Mouse (Mus musculus) C2C12 (cell line): ENCODE measurements around the gene Slc44a1. TPM values are rescaled to one million over a fixed set of nuclear protein-coding genes. Genes with fewer than 3 reads are reported as not detected.

Experiments
- H3K27me3 ChIP-seq: one replicate; pipeline ENCODE4 v1.6.1; 2011; ENCODE audit not compliant: control insufficient read depth, insufficient read depth, insufficient read length
- H3K36me3 ChIP-seq: one replicate; pipeline ENCODE4 v1.6.1; 2011; ENCODE audit not compliant: control insufficient read depth, insufficient read depth
- H3K4me3 ChIP-seq: one replicate; pipeline ENCODE4 v1.5.1; 2011; ENCODE audit warnings: mild to moderate bottlenecking, control low read depth; ENCODE audit not compliant: poor library complexity, insufficient read depth, severe bottlenecking
- H3K79me2 ChIP-seq: one replicate; pipeline ENCODE4 v1.6.1; 2011; ENCODE audit not compliant: control insufficient read depth, insufficient read depth
- H3K79me3 ChIP-seq: one replicate; pipeline ENCODE4 v1.6.1; 2011; ENCODE audit warnings: low read depth, control low read depth
- H3ac ChIP-seq: one replicate; pipeline ENCODE3; 2011; ENCODE audit warnings: low read depth; ENCODE audit not compliant: control insufficient read depth, insufficient read length
- CEBPB ChIP-seq: IDR thresholded peaks from one replicate; pipeline ENCODE4 v1.6.1; 2011; ENCODE audit warnings: low read depth, mild to moderate bottlenecking, control low read depth, moderate library complexity
- CTCF ChIP-seq: IDR thresholded peaks from one replicate; pipeline ENCODE4 v1.5.1; 2011; ENCODE audit not compliant: control insufficient read depth, insufficient read depth, insufficient read length
- FOSL1 ChIP-seq: IDR thresholded peaks from one replicate; pipeline ENCODE4 v1.8.0; 2011; ENCODE audit warnings: mild to moderate bottlenecking, low read length; ENCODE audit not compliant: poor library complexity, insufficient read depth, severe bottlenecking
- MAX ChIP-seq: IDR thresholded peaks from one replicate; pipeline ENCODE4 v1.6.1; 2011; ENCODE audit warnings: mild to moderate bottlenecking, control low read depth
- MYOD1 ChIP-seq: IDR thresholded peaks from one replicate; pipeline ENCODE4 v1.6.1; 2011; ENCODE audit warnings: low read depth; ENCODE audit not compliant: control insufficient read depth, insufficient read length
- MYOG ChIP-seq: IDR thresholded peaks from one replicate; pipeline ENCODE4 v1.6.1; 2011; ENCODE audit not compliant: control insufficient read depth, insufficient read length; ENCODE audit errors: extremely low read depth
- USF1 ChIP-seq: IDR thresholded peaks from one replicate; pipeline ENCODE4 v1.6.1; 2011; ENCODE audit warnings: low read depth, mild to moderate bottlenecking, control low read depth, moderate library complexity
- polyA plus RNA-seq: library from polyadenylated mRNA; unstranded; fragments of >200 nt; fragmentation: generic; extraction: Trizol; gene quantifications from one replicate; pipeline ENCODE4 v1.2.1, GENCODE M21; 2012; ENCODE audit warnings: missing spikeins

Gene Slc44a1
- polyA plus RNA-seq, 1 experiment, result 27.1 TPM

GRCm38 (mm10) chr4:53625263-53625662, 185.1 kb downstream of the Slc44a1 start:
- H3K27me3 ChIP-seq, result no peaks in the 10 kb centered on the region
- H3K79me2 ChIP-seq, result no peaks in the 10 kb centered on the region
- no peaks in the 10 kb centered on the region for H3K36me3 ChIP-seq
- no peak overlapping the region for H3K4me3 ChIP-seq
- no peaks in the 10 kb centered on the region for H3K79me3 ChIP-seq
- TF ChIP-seq MAX, result no peak
- no peak for TF ChIP-seq MYOG
- no peak for TF ChIP-seq MYOD1
- TF ChIP-seq CTCF, result no peak
- no peak for TF ChIP-seq CEBPB
- no peak for TF ChIP-seq USF1
- no peak for TF ChIP-seq FOSL1
- H3ac ChIP-seq, result no peak overlapping the region

- no peaks in the 10 kb centered on the region for H3K27me3 ChIP-seq
- no peak overlapping the region for H3ac ChIP-seq
- no peak overlapping the region for H3K4me3 ChIP-seq
- TF ChIP-seq CTCF, result no peak
- TF ChIP-seq MAX, result no peak
- no peak for TF ChIP-seq MYOD1
- TF ChIP-seq MYOG, result no peak
- TF ChIP-seq USF1, result no peak
- TF ChIP-seq CEBPB, result no peak
- no peak for TF ChIP-seq FOSL1
- H3K36me3 ChIP-seq, result no peaks in the 10 kb centered on the region
- peaks cover 2% of the 10 kb centered on the region for H3K79me3 ChIP-seq
- H3K79me2 ChIP-seq, result peaks cover 15% of the 10 kb centered on the region
These were observed 188.7 kb downstream of the Slc44a1 start for GRCm38 (mm10) chr4:53628924-53629323.

GRCm38 (mm10) chr4:53630963-53631315, 190.7 kb downstream of the Slc44a1 start:
- peaks cover 6% of the 10 kb centered on the region for H3K79me3 ChIP-seq
- H3K27me3 ChIP-seq, result no peaks in the 10 kb centered on the region
- peak overlapping the region; percentile 45 for H3K4me3 ChIP-seq
- peak overlapping the region; percentile 4 for H3ac ChIP-seq
- H3K36me3 ChIP-seq, result no peaks in the 10 kb centered on the region
- no peak for TF ChIP-seq FOSL1
- no peak for TF ChIP-seq CTCF
- no peak for TF ChIP-seq MYOG
- no peak for TF ChIP-seq MAX
- TF ChIP-seq CEBPB, result no peak
- no peak for TF ChIP-seq USF1
- no peak for TF ChIP-seq MYOD1
- H3K79me2 ChIP-seq, result peaks cover 32% of the 10 kb centered on the region

GRCm38 (mm10) chr4:53631316-53632010, 191.2 kb downstream of the Slc44a1 start, which contains the start of gene Fsd1l:
Gene Fsd1l, plus strand, starts transcription at chr4:53631471.
- Histone ChIP-seq H3K27me3 (no peaks in the 10 kb centered on the region), H3ac (peak within 1 kb of the TSS; percentile 78), H3K4me3 (peak within 1 kb of the TSS; percentile 45), H3K36me3 (no peaks in the 10 kb centered on the region), H3K79me2 (peaks cover 38% of the 10 kb centered on the region), H3K79me3 (peaks cover 10% of the 10 kb centered on the region)
- TF ChIP-seq MYOG, result no peak
- no peak for TF ChIP-seq FOSL1
- TF ChIP-seq MYOD1, result no peak
- TF ChIP-seq USF1, result no peak
- peak; percentile 10 for TF ChIP-seq MAX
- TF ChIP-seq CTCF, result peak; percentile 29
- no peak for TF ChIP-seq CEBPB

- peaks cover 41% of the 10 kb centered on the region for H3K79me2 ChIP-seq
These were observed 191.8 kb downstream of the Slc44a1 start for GRCm38 (mm10) chr4:53632011-53632349.

GRCm38 (mm10) chr4:53635336-53635735, 195.1 kb downstream of the Slc44a1 start:
- Histone ChIP-seq H3K27me3 (no peaks in the 10 kb centered on the region), H3K79me2 (peaks cover 52% of the 10 kb centered on the region), H3K79me3 (peaks cover 14% of the 10 kb centered on the region), H3K36me3 (no peaks in the 10 kb centered on the region), H3ac (no peak overlapping the region), H3K4me3 (no peak overlapping the region)
- no peak for TF ChIP-seq FOSL1
- no peak for TF ChIP-seq MYOD1
- TF ChIP-seq MYOG, result no peak

More at GRCm38 (mm10) chr4:53632011-53632349, 191.8 kb downstream of the Slc44a1 start:
- TF ChIP-seq MYOG (no peak), MAX (no peak), CEBPB (no peak)
- Histone ChIP-seq H3K4me3 (peak overlapping the region; percentile 45), H3K27me3 (no peaks in the 10 kb centered on the region), H3K36me3 (no peaks in the 10 kb centered on the region), H3ac (peak overlapping the region; percentile 78), H3K79me3 (peaks cover 12% of the 10 kb centered on the region)
